Mouse (Mus musculus) cortical plate, adult 2 months (tissue): ENCODE data around the gene Frmpd1.

Source experiments
- CTCF ChIP-seq: fragments of 200-500 bp; IDR thresholded peaks from 2 replicates; pipeline ENCODE4 v1.5.1; 2011; ENCODE audit warnings: mild to moderate bottlenecking, control low read depth, low read length; ENCODE audit not compliant: insufficient read depth; ENCODE audit errors: extremely low read depth
- POLR2A ChIP-seq: fragments of 200-500 bp; IDR thresholded peaks from 2 replicates; pipeline ENCODE4 v1.6.1; 2011; ENCODE audit warnings: mild to moderate bottlenecking, low read length, control low read depth; ENCODE audit not compliant: insufficient read depth; ENCODE audit errors: extremely low read depth

- TF ChIP-seq CTCF (no peak), POLR2A (no peak)
These were observed 126.4 kb downstream of the Frmpd1 start for GRCm38 (mm10) chr4:45311056-45311455.
